Mouse (Mus musculus): ENCODE results near the gene Pgm1.

The Pgm1 gene

GRCm38 (mm10) chr4:100009211-100009678 lies 80.0 kb downstream of the Pgm1 start:
- DNase-seq (ENCODE audit: low read depth in 2 of 2, low spot score in 2 of 2), result no peak

- DNase-seq (ENCODE audit: low read depth in 2 of 2, low spot score in 2 of 2), result no peak
Observed at GRCm38 (mm10) chr4:100010916-100011315, 81.7 kb downstream of the Pgm1 start.

GRCm38 (mm10) chr4:100011563-100011962 lies 82.3 kb downstream of the Pgm1 start:
- DNase-seq (ENCODE audit: low read depth in 2 of 2, low spot score in 2 of 2), result no peak

GRCm38 (mm10) chr4:100012361-100013035 lies 83.3 kb downstream of the Pgm1 start:
- DNase-seq (ENCODE audit: low read depth in 2 of 2, low spot score in 2 of 2), result no peak

- DNase-seq (ENCODE audit: low read depth in 2 of 2, low spot score in 2 of 2), result no peak
Observed at GRCm38 (mm10) chr4:100027773-100028172, 98.6 kb downstream of the Pgm1 start.

- no peak for DNase-seq (ENCODE audit: low read depth in 2 of 2, low spot score in 2 of 2)
Observed at GRCm38 (mm10) chr4:100028641-100029040, 99.4 kb downstream of the Pgm1 start.

GRCm38 (mm10) chr4:100031270-100031669 lies 102.1 kb downstream of the Pgm1 start:
- DNase-seq (ENCODE audit: low read depth in 2 of 2, low spot score in 2 of 2), result no peak

- DNase-seq (ENCODE audit: low read depth in 2 of 2, low spot score in 2 of 2), result no peak
Observed at GRCm38 (mm10) chr4:100032608-100033007, 103.4 kb downstream of the Pgm1 start.

- DNase-seq (ENCODE audit: low read depth in 2 of 2, low spot score in 2 of 2), result no peak
Observed at GRCm38 (mm10) chr4:100033944-100034343, 104.7 kb downstream of the Pgm1 start.

- DNase-seq (ENCODE audit: low read depth in 2 of 2, low spot score in 2 of 2), result no peak
Observed at GRCm38 (mm10) chr4:100034971-100035370, 105.8 kb downstream of the Pgm1 start.

- no peak for DNase-seq (ENCODE audit: low read depth in 2 of 2, low spot score in 2 of 2)
Observed at GRCm38 (mm10) chr4:100035919-100036554, 106.8 kb downstream of the Pgm1 start.
